Mouse (Mus musculus) adrenal gland, postnatal 36 days (tissue): ENCODE data around the gene Saa2. TPM values are rescaled to one million over a fixed set of nuclear protein-coding genes. Genes with fewer than 3 reads are reported as not detected.
"Not testable (repeated sequence)": the region's sequence is repeated elsewhere in the genome, so short reads cannot be mapped to it uniquely, and the experiment has no call there.

Source experiments
- DNase-seq, 2 experiments: peaks; one replicate each; pipeline ENCODE4 v3.0.0; 2021; ENCODE audit warnings: mixed read lengths in 1 of 2
- long read RNA-seq, 2 experiments: library from polyadenylated mRNA; stranded (forward); transcript quantifications; one replicate each; pipeline ENCODE4 v2.0.0; 2021; ENCODE audit warnings: borderline sequencing depth in 2 of 2
- total RNA-seq, 2 experiments: library from RNA; stranded (reverse); gene quantifications; 2 replicates each; pipeline ENCODE4 v1.2.3; 2021

The Saa2 gene
- total RNA-seq: under 1 TPM in 1 of 2 experiments, not detected in 1; 0.79 TPM
- long read RNA-seq, experiment 1: 0 reads
- long read RNA-seq, experiment 2: 0 reads

- DNase-seq: no peak
Measured at GRCm38 (mm10) chr7:46751490-46751889, at the start of gene Saa2. Gene Saa2, plus strand, starts transcription at chr7:46751790.

GRCm38 (mm10) chr7:46710390-46710844, 41.2 kb upstream of the Saa2 start, which contains the start of gene Saal1:
Gene Saal1, minus strand, starts transcription at chr7:46710680.
- DNase-seq: peak; percentile 88 to 92

- no peak for DNase-seq
Measured at GRCm38 (mm10) chr7:46712250-46712649, 39.3 kb upstream of the Saa2 start.

- peak; percentile 70 to 74 for DNase-seq
Measured at GRCm38 (mm10) chr7:46714518-46714917, 37.1 kb upstream of the Saa2 start.

- no peak for DNase-seq
Measured at GRCm38 (mm10) chr7:46715600-46715999, 36.0 kb upstream of the Saa2 start, which contains the start of gene Saa3. Gene Saa3, minus strand, starts transcription at chr7:46715700.

- DNase-seq: peak; percentile 41 to 63
Measured at GRCm38 (mm10) chr7:46716897-46717296, 34.7 kb upstream of the Saa2 start.

- no peak for DNase-seq
Measured at GRCm38 (mm10) chr7:46718591-46719270, 32.9 kb upstream of the Saa2 start.

GRCm38 (mm10) chr7:46719526-46719925, 32.1 kb upstream of the Saa2 start:
- DNase-seq: peak; percentile 52 to 61

GRCm38 (mm10) chr7:46720460-46720859, 31.1 kb upstream of the Saa2 start:
- DNase-seq: no peak

- no peak for DNase-seq
Measured at GRCm38 (mm10) chr7:46723354-46723753, 28.2 kb upstream of the Saa2 start.

GRCm38 (mm10) chr7:46723849-46724248, 27.7 kb upstream of the Saa2 start:
- no peak for DNase-seq

- DNase-seq: no peak
Measured at GRCm38 (mm10) chr7:46724396-46724795, 27.2 kb upstream of the Saa2 start.

- DNase-seq: no peak
Measured at GRCm38 (mm10) chr7:46727584-46727983, 24.0 kb upstream of the Saa2 start.

- no peak for DNase-seq
Measured at GRCm38 (mm10) chr7:46732458-46732857, 19.1 kb upstream of the Saa2 start, which contains the start of gene Saa4. Gene Saa4, minus strand, starts transcription at chr7:46732603.

- DNase-seq: peak; percentile 15 to 31
Measured at GRCm38 (mm10) chr7:46734983-46735382, 16.6 kb upstream of the Saa2 start.

GRCm38 (mm10) chr7:46738561-46739460, 12.8 kb upstream of the Saa2 start:
- DNase-seq: no peak

- DNase-seq: not testable (repeated sequence)
Measured at GRCm38 (mm10) chr7:46740041-46740440, 11.5 kb upstream of the Saa2 start.

- not testable (repeated sequence) for DNase-seq
Measured at GRCm38 (mm10) chr7:46742880-46743279, 8.7 kb upstream of the Saa2 start, which contains the start of gene Saa1. Gene Saa1, minus strand, starts transcription at chr7:46742980.

GRCm38 (mm10) chr7:46745816-46746215, 5.8 kb upstream of the Saa2 start:
- DNase-seq: peak; percentile 57 to 62

GRCm38 (mm10) chr7:46746381-46746780, 5.2 kb upstream of the Saa2 start:
- no peak for DNase-seq

GRCm38 (mm10) chr7:46748459-46748858, 3.1 kb upstream of the Saa2 start:
- no peak for DNase-seq

- peak; percentile 25 to 44 for DNase-seq
Measured at GRCm38 (mm10) chr7:46761049-46761795, 9.6 kb downstream of the Saa2 start.
